Mouse (Mus musculus) kidney, adult 9 months (tissue): Measurements from ENCODE around the gene Olfr1434.
"Not testable (repeated sequence)": the region's sequence is repeated elsewhere in the genome, so short reads cannot be mapped to it uniquely, and the experiment has no call there.

Source experiments
- DNase-seq: peaks from one replicate; pipeline ENCODE4 v3.0.0; 2022

Olfr1434 gene

GRCm38 (mm10) chr19:12279554-12279953 is at the start of gene Olfr1434:
Gene Olfr1434 (plus strand): TSS chr19:12279854.
- DNase-seq, result no peak

- DNase-seq, result not testable (repeated sequence)
Observed at GRCm38 (mm10) chr19:12232496-12232895, 47.2 kb upstream of the Olfr1434 start, which contains the start of gene Olfr1432. Gene Olfr1432 (minus strand): TSS chr19:12232596.

- no peak for DNase-seq
Observed at GRCm38 (mm10) chr19:12241559-12241958, 38.1 kb upstream of the Olfr1434 start, which contains the start of gene Olfr262. Gene Olfr262 (minus strand): TSS chr19:12241659.

GRCm38 (mm10) chr19:12260732-12261131 is 18.9 kb upstream of the Olfr1434 start, which contains the start of gene Olfr235:
Gene Olfr235 (plus strand): TSS chr19:12261032.
- DNase-seq, result no peak

- no peak for DNase-seq
Observed at GRCm38 (mm10) chr19:12292979-12293378, 13.3 kb downstream of the Olfr1434 start.

- DNase-seq, result not testable (repeated sequence)
Observed at GRCm38 (mm10) chr19:12299030-12299429, 19.4 kb downstream of the Olfr1434 start, which contains the start of gene Olfr1436. Gene Olfr1436 (minus strand): TSS chr19:12299130.

- DNase-seq, result no peak
Observed at GRCm38 (mm10) chr19:12325001-12325400, 45.3 kb downstream of the Olfr1434 start, which contains the start of gene Olfr1437. Gene Olfr1437 (minus strand): TSS chr19:12325101.
